Mouse (Mus musculus) CD4-positive, CD25-positive, alpha-beta regulatory T cell, adult 2 months (primary cell): ENCODE measurements around the gene Eftud2.
A peak's percentile ranks its signal among the peaks of the same experiment; 100 is the strongest.

Source experiments
- DNase-seq: peaks from one replicate; pipeline ENCODE4 v3.0.0-alpha.2; 2012; ENCODE audit warnings: low read depth, low spot score

Gene Eftud2

GRCm38 (mm10) chr11:102880585-102881313, at the start of gene Eftud2, which contains the start of gene Ccdc103:
Gene Eftud2 (minus strand): TSS chr11:102880985.
Gene Ccdc103 (plus strand): TSS chr11:102881204.
- DNase-seq, result peak; percentile 95

GRCm38 (mm10) chr11:102925351-102925717, 44.5 kb upstream of the Eftud2 start:
- DNase-seq, result peak; percentile 83

- peak; percentile 95 for DNase-seq
Measured at GRCm38 (mm10) chr11:102924557-102925350, 44.0 kb upstream of the Eftud2 start, which contains the start of gene Kif18b. Gene Kif18b (minus strand): TSS chr11:102925124.

GRCm38 (mm10) chr11:102921491-102921890, 40.7 kb upstream of the Eftud2 start:
- no peak for DNase-seq

GRCm38 (mm10) chr11:102918077-102918476, 37.3 kb upstream of the Eftud2 start:
- DNase-seq, result no peak

- no peak for DNase-seq
Measured at GRCm38 (mm10) chr11:102915380-102915779, 34.6 kb upstream of the Eftud2 start.

- no peak for DNase-seq
Measured at GRCm38 (mm10) chr11:102911376-102911775, 30.6 kb upstream of the Eftud2 start.

GRCm38 (mm10) chr11:102903654-102904053, 22.9 kb upstream of the Eftud2 start:
- no peak for DNase-seq

- no peak for DNase-seq
Measured at GRCm38 (mm10) chr11:102902107-102902506, 21.3 kb upstream of the Eftud2 start.

GRCm38 (mm10) chr11:102901199-102901598, 20.4 kb upstream of the Eftud2 start:
- no peak for DNase-seq

- DNase-seq, result peak; percentile 79
Measured at GRCm38 (mm10) chr11:102900763-102901162, 20.0 kb upstream of the Eftud2 start, which contains the start of gene Gfap. Gene Gfap (minus strand): TSS chr11:102900912.

GRCm38 (mm10) chr11:102898408-102898807, 17.6 kb upstream of the Eftud2 start:
- DNase-seq, result no peak

- DNase-seq, result no peak
Measured at GRCm38 (mm10) chr11:102896641-102897040, 15.9 kb upstream of the Eftud2 start.

GRCm38 (mm10) chr11:102895779-102896178, 15.0 kb upstream of the Eftud2 start:
- no peak for DNase-seq

GRCm38 (mm10) chr11:102894716-102895115, 13.9 kb upstream of the Eftud2 start:
- no peak for DNase-seq

GRCm38 (mm10) chr11:102893015-102893651, 12.3 kb upstream of the Eftud2 start:
- peak; percentile 80 for DNase-seq

GRCm38 (mm10) chr11:102890096-102890495, 9.3 kb upstream of the Eftud2 start:
- no peak for DNase-seq

GRCm38 (mm10) chr11:102888135-102888534, 7.3 kb upstream of the Eftud2 start:
- DNase-seq, result no peak

- DNase-seq, result no peak
Measured at GRCm38 (mm10) chr11:102887433-102887832, 6.6 kb upstream of the Eftud2 start.

GRCm38 (mm10) chr11:102884616-102885219, 3.9 kb upstream of the Eftud2 start, which contains the start of gene Fam187a:
Gene Fam187a (plus strand): TSS chr11:102885169.
- DNase-seq, result no peak

GRCm38 (mm10) chr11:102881314-102882198, 771 bp upstream of the Eftud2 start:
- DNase-seq, result no peak
